Mouse (Mus musculus): ENCODE measurements at regions not wholly inside any gene's neighbourhood (a gene's known extent, or its start where the extent isn't known, plus 50 kb on each side); places are given as distances from the start of the nearest gene placed in this dataset.
"Not testable (repeated sequence)": the region's sequence is repeated elsewhere in the genome, so short reads cannot be mapped to it uniquely, and the experiment has no call there.

DNA sequence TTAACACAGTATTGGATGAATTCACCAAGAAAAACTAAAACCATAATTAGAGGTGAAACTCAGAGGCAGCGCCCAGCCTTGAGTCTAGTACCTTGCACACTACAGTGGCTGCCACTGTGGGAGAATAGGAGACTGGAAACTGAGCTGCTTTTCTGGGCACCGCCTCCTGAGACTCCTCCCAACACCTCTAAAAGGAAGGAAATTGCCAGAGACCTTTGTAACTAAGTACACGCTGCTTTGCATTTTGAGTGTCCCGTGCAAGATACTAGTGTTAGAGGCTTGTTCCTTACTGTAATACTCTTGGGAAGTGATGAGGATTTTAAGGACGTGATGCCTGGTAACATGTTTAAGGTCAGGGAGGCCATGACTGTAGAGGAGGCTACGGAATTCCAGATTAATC is 63.8 kb upstream of the Elmo1 start:
- H3K4me3 ChIP-seq (ENCODE audit: low read depth, low read length): no peak overlapping the region
- WGBS: 83% methylated on average over 6 of the region's 6 CpGs
- H3K9me3 ChIP-seq (ENCODE audit: low read length): no peaks in the 10 kb centered on the region
- H3K27ac ChIP-seq (ENCODE audit: low read depth, low read length): no peak overlapping the region
- H3K4me2 ChIP-seq (ENCODE audit: low read depth, low read length, poor library complexity, severe bottlenecking): no peak overlapping the region
- H3K36me3 ChIP-seq (ENCODE audit: insufficient read depth, low read length): no peaks in the 10 kb centered on the region
- no peak for DNase-seq (ENCODE audit: low spot score)
- TF ChIP-seq CTCF (IDR thresholded peaks at IDR 0.05): no peak
- ATAC-seq (ENCODE audit: low FRiP score): no peak
- no peaks in the 10 kb centered on the region for H3K27me3 ChIP-seq (ENCODE audit: insufficient read depth, low read length)
- no peak overlapping the region for H3K9ac ChIP-seq (replicated peaks; ENCODE audit: low read length, poor library complexity, severe bottlenecking)
- no peaks in the 10 kb centered on the region for H3K4me1 ChIP-seq (ENCODE audit: insufficient read depth, low read length)

DNA sequence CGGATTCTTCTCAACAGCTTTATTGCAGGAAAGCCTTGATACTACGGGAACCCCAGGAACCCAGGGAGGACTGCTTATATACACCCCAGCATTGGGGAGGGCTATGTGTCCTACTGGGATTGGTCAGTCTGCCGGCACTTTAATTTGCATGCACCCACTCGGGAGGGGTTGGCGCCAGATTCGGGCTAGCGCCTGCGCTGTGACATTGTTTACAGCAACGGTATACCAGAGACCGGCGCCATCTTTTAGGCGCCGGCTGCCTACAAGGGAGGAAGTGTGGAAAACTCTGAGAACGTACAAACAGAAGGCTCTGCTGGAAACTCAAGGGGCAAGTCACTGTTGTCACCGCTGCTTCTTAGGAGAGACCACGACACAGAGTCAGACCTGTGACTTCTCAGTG is 73.9 kb upstream of the Elmo1 start:
- not testable (repeated sequence) for H3K4me1 ChIP-seq (ENCODE audit: insufficient read depth, low read length); H3K36me3 ChIP-seq (ENCODE audit: insufficient read depth, low read length); ATAC-seq (ENCODE audit: low FRiP score); H3K9me3 ChIP-seq (ENCODE audit: low read length); DNase-seq (ENCODE audit: low spot score); H3K4me2 ChIP-seq (ENCODE audit: low read depth, low read length, poor library complexity, severe bottlenecking); H3K4me3 ChIP-seq (ENCODE audit: low read depth, low read length); H3K27me3 ChIP-seq (ENCODE audit: insufficient read depth, low read length); H3K9ac ChIP-seq (replicated peaks; ENCODE audit: low read length, poor library complexity, severe bottlenecking); H3K27ac ChIP-seq (ENCODE audit: low read depth, low read length)
- WGBS: 95% methylated on average over 16 of the region's 16 CpGs

DNA sequence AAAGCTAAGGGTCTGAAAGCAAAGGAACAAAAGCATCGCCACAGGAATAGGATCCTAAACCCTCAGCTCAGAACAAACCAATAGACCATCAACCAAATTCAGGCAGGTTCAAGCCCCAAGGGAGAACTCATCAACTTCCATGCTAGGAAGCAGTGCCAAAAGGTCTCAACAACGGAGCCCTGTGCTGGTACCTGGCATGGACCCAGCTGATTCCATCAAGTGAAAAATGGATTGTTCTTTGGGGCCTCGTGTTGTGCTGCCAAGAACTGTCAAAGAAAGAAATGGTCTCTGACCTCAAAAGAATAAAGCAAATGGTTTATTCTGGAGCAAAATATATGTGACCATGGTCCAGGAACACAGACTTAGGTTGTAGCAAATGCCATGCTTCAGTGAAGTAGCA is 77.8 kb upstream of the Elmo1 start:
- no peak overlapping the region for H3K9ac ChIP-seq (replicated peaks; ENCODE audit: low read length, poor library complexity, severe bottlenecking)
- no peak overlapping the region for H3K4me3 ChIP-seq (ENCODE audit: low read depth, low read length)
- DNase-seq (ENCODE audit: low spot score) (peak; percentile 15), ATAC-seq (ENCODE audit: low FRiP score) (no peak)
- H3K4me2 ChIP-seq (ENCODE audit: low read depth, low read length, poor library complexity, severe bottlenecking): no peak overlapping the region
- H3K4me1 ChIP-seq (ENCODE audit: insufficient read depth, low read length): no peaks in the 10 kb centered on the region
- no peaks in the 10 kb centered on the region for H3K36me3 ChIP-seq (ENCODE audit: insufficient read depth, low read length)
- H3K27ac ChIP-seq (ENCODE audit: low read depth, low read length): no peak overlapping the region
- no peak for TF ChIP-seq CTCF (IDR thresholded peaks at IDR 0.05)
- WGBS: 59% methylated on average over 3 of the region's 3 CpGs
- no peaks in the 10 kb centered on the region for H3K27me3 ChIP-seq (ENCODE audit: insufficient read depth, low read length)
- H3K9me3 ChIP-seq (ENCODE audit: low read length): no peaks in the 10 kb centered on the region

DNA sequence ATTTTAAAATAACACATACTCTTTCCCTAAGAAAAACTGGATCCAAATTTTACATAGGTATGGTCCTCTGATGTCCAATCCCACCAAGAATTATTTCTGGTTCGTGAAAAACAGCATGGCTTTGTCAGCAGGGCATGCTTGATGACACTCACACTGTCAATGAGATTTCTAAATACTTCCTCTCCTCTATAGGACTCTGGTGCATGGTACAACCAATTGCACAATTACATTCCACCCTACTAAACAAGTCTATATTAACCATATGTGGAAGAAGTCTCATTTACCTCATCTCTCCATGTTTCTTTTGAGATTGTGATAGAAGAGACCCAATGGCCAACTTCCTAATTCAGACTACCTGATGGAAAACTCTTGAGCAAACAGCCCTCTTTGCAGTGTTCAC is 81.2 kb upstream of the Elmo1 start:
- ATAC-seq (ENCODE audit: low FRiP score): no peak
- no peak for TF ChIP-seq CTCF (IDR thresholded peaks at IDR 0.05)
- H3K9ac ChIP-seq (replicated peaks; ENCODE audit: low read length, poor library complexity, severe bottlenecking): no peak overlapping the region

DNA sequence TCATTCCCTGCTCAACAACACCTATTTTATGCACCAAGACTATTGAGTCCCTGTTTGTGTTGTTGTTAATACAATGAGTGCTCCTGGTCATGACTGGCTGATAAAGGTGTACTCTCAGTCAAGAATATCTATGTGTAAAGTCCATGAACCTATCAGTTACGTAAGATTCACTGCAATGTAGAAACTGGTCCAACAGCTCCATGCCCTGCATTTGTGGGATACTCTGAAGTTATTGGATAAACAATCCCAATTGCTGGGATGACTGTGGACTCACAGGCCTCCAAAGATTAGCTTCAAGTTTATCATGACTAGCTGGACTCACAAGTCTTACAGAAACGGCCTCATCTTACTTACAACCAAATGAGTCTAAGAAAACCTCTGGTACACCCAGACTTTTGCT is 82.8 kb upstream of the Elmo1 start:
- H3K9me3 ChIP-seq (ENCODE audit: low read length): no peaks in the 10 kb centered on the region
- no peak for ATAC-seq (ENCODE audit: low FRiP score)
- H3K4me1 ChIP-seq (ENCODE audit: insufficient read depth, low read length): no peaks in the 10 kb centered on the region

More for the DNA sequence above, 81.2 kb upstream of the Elmo1 start:
- Histone ChIP-seq H3K36me3 (ENCODE audit: insufficient read depth, low read length) (no peaks in the 10 kb centered on the region), H3K4me2 (ENCODE audit: low read depth, low read length, poor library complexity, severe bottlenecking) (no peak overlapping the region), H3K9me3 (ENCODE audit: low read length) (no peaks in the 10 kb centered on the region), H3K27ac (ENCODE audit: low read depth, low read length) (no peak overlapping the region), H3K27me3 (ENCODE audit: insufficient read depth, low read length) (no peaks in the 10 kb centered on the region), H3K4me3 (ENCODE audit: low read depth, low read length) (no peak overlapping the region), H3K4me1 (ENCODE audit: insufficient read depth, low read length) (no peaks in the 10 kb centered on the region)
- DNase-seq (ENCODE audit: low spot score): no peak
- 64% methylated on average over 1 of the region's 1 CpGs for WGBS

DNA sequence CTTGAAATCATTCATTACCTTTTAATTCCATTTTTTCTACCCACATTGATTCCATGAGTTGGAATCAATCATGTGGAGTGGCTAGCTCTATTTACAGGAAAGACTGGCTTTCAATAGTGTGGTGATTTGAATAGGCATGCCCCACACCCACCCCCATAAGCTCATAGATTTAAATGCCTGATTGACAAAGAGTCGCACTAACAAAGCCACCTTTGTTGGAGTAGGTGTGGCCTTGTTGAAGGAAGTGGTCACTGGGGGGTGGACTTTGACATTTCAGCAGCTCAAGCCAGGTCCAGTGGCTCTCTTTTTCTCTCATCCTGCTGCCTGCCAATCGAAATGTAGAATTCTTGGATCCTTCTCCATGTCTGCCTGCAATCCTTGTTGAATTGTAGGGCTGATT is 92.8 kb upstream of the Elmo1 start:
- ATAC-seq (ENCODE audit: low FRiP score): no peak
- H3K4me2 ChIP-seq (ENCODE audit: low read depth, low read length, poor library complexity, severe bottlenecking): no peak overlapping the region
- TF ChIP-seq CTCF (IDR thresholded peaks at IDR 0.05): no peak
- WGBS: 70% methylated on average over 2 of the region's 2 CpGs
- no peak overlapping the region for H3K27ac ChIP-seq (ENCODE audit: low read depth, low read length)
- H3K9ac ChIP-seq (replicated peaks; ENCODE audit: low read length, poor library complexity, severe bottlenecking): no peak overlapping the region
- H3K4me1 ChIP-seq (ENCODE audit: insufficient read depth, low read length): no peaks in the 10 kb centered on the region
- no peaks in the 10 kb centered on the region for H3K36me3 ChIP-seq (ENCODE audit: insufficient read depth, low read length)
- no peak overlapping the region for H3K4me3 ChIP-seq (ENCODE audit: low read depth, low read length)
- no peak for DNase-seq (ENCODE audit: low spot score)
- no peaks in the 10 kb centered on the region for H3K9me3 ChIP-seq (ENCODE audit: low read length)
- H3K27me3 ChIP-seq (ENCODE audit: insufficient read depth, low read length): no peaks in the 10 kb centered on the region

More for the DNA sequence above, 82.8 kb upstream of the Elmo1 start:
- WGBS: 99% methylated on average over 2 of the region's 2 CpGs
- Histone ChIP-seq H3K9ac (replicated peaks; ENCODE audit: low read length, poor library complexity, severe bottlenecking) (no peak overlapping the region), H3K4me2 (ENCODE audit: low read depth, low read length, poor library complexity, severe bottlenecking) (no peak overlapping the region), H3K27ac (ENCODE audit: low read depth, low read length) (no peak overlapping the region), H3K27me3 (ENCODE audit: insufficient read depth, low read length) (no peaks in the 10 kb centered on the region), H3K36me3 (ENCODE audit: insufficient read depth, low read length) (no peaks in the 10 kb centered on the region), H3K4me3 (ENCODE audit: low read depth, low read length) (no peak overlapping the region)
- no peak for TF ChIP-seq CTCF (IDR thresholded peaks at IDR 0.05)
- no peak for DNase-seq (ENCODE audit: low spot score)

DNA sequence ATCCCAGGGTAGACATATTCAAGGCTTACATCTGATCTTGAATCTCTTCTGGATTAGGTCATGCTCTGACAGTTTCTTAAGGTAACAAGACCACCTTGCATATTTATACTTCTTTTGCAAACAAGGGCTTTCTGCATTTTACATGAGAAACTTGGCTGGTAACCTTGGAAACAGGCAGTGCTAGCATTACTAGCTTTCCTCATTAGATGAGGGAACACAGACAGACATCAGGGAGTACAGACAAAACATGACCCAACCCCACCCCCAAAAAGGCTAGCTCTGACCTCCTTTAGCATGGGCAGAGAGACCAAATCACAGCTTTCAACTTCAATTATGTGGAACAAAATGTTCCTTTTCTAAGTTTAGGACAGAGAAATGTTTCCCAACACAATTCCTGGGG is 114.8 kb upstream of the Elmo1 start:
- TF ChIP-seq CTCF (IDR thresholded peaks at IDR 0.05): no peak
- ATAC-seq (ENCODE audit: low FRiP score) (peak; percentile 54; the same call in 1 of the 2 replicates), DNase-seq (ENCODE audit: low spot score) (peak; percentile 31)
- Histone ChIP-seq H3K9me3 (ENCODE audit: low read length) (no peaks in the 10 kb centered on the region), H3K36me3 (ENCODE audit: insufficient read depth, low read length) (no peaks in the 10 kb centered on the region), H3K9ac (replicated peaks; ENCODE audit: low read length, poor library complexity, severe bottlenecking) (no peak overlapping the region), H3K4me3 (ENCODE audit: low read depth, low read length) (no peak overlapping the region), H3K4me1 (ENCODE audit: insufficient read depth, low read length) (no peaks in the 10 kb centered on the region), H3K27ac (ENCODE audit: low read depth, low read length) (peak overlapping the region; percentile 38; the same call in 1 of the 2 replicates), H3K27me3 (ENCODE audit: insufficient read depth, low read length) (no peaks in the 10 kb centered on the region), H3K4me2 (ENCODE audit: low read depth, low read length, poor library complexity, severe bottlenecking) (no peak overlapping the region)
